Mouse (Mus musculus) erythroblast, embryonic 14.5 days (primary cell): Measurements from ENCODE around the gene Secisbp2.

Experiments
- GATA1 ChIP-seq: IDR thresholded peaks from 2 replicates; pipeline ENCODE4 v1.6.1; 2012; ENCODE audit warnings: low read length, inconsistent platforms, mixed read lengths
- TAL1 ChIP-seq: IDR thresholded peaks from 3 replicates; pipeline ENCODE4 v1.6.1; 2012; ENCODE audit warnings: low read length, inconsistent platforms, mixed read lengths

DNA sequence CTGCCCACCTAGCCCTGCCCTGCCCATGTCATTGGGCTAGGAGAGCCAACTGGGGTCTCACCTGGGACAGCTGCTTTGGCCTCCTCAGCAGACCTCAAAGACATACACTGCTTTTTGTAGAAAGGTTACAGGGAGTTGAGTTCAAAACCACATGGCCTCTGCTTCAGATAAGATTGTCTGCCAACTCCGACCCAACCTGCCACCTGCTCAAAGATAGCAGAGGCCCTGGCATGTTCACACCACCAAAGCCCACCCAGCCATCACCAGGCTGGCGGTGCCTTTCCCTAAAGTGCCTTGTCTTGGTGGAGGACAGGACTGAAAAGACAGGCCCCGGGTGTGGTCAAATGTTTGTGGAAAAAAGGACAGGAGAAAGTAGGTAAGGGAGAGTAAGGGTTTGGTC lies 46.8 kb downstream of the Secisbp2 start:
- TF ChIP-seq GATA1 (no peak), TAL1 (no peak)
